Mouse (Mus musculus): ENCODE results near the gene Tmem216.
"Not testable (repeated sequence)": the region's sequence is repeated elsewhere in the genome, so short reads cannot be mapped to it uniquely, and the experiment has no call there.

Tmem216 gene

DNA sequence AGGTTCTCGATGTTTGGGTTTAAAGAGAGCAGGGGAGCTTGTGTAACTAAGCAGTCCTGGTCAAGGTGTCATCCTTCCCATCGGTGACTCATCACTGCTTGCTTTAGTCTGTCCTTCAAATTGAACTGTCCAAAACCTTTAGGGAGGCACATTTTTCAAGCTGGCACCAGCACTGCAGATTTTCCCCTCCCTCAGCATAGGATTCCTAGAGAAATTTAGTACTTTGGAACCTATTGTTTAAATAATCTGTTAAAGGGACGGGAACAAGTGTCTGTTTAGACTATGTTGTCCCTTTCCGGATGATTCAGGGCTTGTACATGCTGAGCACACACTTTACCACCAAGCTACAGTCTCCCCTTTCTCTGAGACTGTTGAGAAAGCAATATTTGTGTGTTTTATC, 9.2 kb upstream of the Tmem216 start:
- no peak for DNase-seq (ENCODE audit: low spot score)

DNA sequence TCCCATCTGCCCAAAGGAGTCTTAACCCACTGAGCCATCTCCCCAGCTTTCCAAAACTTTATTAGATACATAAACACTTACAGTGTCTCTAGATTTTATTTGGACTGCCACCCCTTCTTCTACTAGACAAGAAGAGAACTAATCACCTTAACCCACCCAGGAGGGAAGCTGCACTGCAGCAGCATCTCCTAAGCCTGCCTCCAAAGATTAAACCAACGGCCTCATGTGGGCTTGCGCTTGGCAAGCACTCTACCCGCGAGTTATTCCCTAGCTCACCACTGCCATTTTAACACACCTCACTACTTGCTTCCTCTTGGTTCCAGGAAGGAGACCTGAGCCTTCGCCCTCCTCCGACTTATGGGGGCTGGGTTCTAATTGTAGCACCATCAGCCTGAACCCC, 8.2 kb upstream of the Tmem216 start:
- DNase-seq (ENCODE audit: low spot score) = no peak

DNA sequence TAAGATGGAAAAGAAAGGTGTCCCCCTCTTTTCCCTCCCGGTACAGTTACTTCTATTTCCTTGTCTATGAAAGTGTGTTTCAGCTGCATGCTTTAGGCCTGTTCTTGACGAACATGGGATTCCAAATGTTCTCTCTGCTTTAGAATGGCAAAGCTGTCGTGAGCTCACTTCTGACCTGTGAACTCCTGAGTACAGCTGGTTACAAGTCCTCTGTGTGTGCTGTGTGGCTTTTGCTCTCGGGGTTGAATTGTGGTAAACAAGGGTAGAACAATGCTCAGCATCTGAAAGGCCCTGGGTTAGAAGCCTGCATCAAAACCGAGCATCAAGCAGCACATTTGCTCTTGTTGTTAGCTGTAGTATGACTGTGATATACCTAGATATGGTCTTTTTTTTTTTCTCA, 6.3 kb upstream of the Tmem216 start:
- no peak for DNase-seq (ENCODE audit: low spot score)

DNA sequence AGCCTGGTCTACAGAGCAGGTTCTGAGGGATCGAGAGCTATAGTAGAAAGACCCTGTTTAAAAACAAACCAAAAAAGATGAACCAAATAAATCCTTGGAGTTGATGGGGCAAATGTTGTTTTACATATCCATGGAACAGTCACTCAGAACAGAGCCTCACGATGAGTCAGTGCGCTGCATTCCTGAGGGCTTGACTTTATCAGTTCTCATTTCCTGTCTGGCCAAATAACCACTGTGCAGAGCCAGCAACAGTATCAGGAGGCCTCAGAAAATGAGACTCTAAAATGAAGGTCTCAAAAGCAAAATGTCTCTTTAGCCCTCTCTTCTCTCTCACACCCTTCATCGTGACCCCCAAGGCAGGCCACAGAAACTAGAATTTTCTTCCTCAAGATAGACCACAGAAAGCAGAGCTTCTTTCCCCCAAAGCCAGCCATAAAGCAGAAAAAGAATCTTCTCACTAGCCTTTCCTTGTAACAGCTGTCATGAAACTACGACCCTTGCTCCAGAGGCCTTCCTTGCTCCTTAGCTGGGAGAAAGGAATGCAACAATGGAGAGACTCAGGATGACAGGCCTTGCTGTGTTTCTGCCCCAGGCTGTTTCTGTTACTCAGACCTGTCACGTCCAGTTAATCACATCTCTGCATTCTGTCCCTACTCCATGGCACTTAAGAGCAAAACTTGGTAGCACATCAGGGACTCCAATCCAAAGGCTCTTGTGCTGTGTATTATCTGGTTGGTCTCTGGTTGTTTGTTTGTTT, 5.7 kb upstream of the Tmem216 start:
- no peak for DNase-seq (ENCODE audit: low spot score)

DNA sequence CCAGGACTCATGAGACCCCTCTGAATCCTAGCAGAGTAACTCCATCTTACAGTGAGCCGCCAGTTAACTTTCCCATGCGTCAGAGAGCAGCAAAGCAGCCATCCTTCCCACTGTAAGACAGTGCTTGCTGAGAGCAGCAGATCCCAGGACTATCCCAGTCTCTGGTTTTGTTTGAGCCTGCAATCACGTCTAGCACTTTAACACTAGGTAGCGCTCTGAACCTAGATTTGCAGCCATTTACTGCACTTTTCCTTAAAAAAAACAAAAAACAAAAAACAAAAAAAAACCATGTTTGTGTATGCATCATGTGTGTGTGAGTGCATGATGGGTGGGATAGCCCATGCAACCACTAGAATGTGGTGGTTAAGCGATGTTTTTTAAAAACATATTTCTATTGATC, 4.1 kb upstream of the Tmem216 start:
- no peak for DNase-seq (ENCODE audit: low spot score)

DNA sequence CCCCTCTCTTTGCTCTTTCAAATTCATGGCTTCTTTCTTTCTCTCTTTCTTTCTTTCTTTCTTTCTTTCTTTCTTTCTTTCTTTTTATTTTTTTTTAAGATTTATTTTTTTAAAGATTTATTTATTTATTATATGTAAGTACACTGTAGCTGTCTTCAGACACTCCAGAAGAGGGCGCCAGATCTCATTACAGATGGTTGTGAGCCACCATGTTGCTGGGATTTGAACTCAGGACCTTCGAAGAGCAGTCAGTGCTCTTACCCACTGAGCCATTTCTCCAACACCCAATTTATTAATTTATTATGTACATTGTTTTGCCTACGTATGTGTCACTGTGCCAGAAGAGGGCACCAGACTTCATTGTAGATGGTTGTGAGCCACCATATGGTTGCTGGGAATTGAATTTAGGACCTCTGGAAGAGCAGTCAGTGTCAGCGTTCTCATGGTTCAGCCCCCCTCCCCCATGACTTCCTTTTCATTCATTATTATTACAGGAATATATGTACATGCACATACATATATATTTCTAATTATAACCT, 1.9 kb upstream of the Tmem216 start:
- DNase-seq (ENCODE audit: low spot score) = not testable (repeated sequence)

DNA sequence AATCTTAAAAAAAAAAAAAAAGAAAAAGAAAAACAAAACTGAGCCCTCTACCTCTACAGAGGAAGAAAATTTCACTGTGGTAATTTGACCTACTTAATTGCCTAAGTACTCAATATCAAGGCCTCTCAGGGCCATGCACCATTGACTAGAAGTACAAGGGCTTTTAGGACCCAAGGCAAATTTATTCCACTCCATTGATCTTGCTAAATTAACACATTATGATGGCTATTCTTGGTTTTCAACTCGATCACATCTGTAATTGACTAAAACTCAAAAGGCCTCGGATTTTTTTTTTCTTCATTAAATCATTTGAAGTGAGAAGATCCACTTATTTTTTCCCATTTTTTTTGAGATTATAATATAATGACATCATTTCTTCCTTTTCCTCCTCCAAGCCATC, 1.4 kb upstream of the Tmem216 start:
- DNase-seq (ENCODE audit: low spot score) = no peak

DNA sequence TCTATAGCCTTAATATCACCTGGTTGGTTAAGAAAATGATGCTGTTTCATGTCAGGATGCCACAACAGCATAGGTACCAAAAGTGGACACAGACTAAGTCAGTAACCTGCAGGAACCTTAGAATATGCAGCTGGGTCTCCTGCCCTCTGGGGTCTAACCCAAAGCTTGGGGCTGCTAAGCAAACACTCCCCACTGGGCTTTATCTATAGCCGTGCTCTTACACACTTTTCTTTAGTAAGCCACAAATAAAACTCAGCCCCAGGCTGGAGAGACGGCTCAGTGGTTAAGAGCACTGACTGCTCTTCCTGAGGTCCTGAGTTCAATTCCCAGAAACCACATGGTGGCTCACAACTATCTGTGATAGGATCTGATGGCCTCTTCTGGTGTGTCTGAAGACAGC, 963 bp upstream of the Tmem216 start:
- DNase-seq (ENCODE audit: low spot score) = no peak

DNA sequence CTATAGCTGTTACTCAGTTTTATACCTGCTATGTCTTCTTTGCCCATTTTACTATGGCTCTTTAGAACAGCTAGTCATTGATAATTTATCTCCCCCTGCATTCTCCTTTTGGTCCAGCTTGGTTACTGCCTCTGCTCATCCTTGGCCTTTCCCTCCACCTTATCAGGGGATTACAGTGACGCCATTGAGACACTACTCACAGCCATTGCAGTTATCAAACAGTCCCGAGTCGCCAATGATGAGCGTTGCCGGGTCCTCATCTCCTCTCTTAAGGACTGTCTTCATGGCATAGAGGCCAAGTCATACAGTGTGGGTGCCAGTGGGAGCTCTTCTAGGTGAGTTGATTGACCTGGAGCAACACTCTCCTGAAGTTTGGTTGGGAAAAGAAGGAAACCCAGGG, 16.6 kb downstream of the Tmem216 start:
- DNase-seq (ENCODE audit: low spot score) = no peak

DNA sequence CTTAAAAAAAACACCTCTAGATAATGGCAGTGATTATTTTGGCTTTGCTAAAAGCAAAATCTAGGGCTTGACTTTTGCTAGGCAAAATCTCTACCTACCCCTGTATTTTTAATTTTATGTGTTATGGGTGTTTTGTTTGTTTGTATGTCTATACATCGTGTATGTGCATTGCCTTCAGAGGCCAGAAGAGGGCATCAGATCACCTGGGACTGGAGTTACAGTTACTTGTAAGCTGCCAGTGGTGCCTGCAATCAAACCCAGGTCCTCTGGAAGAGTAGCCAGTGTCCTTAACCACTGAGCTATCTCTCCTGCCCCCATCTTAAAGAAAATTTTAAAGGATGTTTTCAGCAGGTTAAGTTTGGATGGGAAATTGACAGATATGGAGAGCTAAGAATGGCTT, 26.0 kb downstream of the Tmem216 start:
- no peak for DNase-seq (ENCODE audit: low spot score)

DNA sequence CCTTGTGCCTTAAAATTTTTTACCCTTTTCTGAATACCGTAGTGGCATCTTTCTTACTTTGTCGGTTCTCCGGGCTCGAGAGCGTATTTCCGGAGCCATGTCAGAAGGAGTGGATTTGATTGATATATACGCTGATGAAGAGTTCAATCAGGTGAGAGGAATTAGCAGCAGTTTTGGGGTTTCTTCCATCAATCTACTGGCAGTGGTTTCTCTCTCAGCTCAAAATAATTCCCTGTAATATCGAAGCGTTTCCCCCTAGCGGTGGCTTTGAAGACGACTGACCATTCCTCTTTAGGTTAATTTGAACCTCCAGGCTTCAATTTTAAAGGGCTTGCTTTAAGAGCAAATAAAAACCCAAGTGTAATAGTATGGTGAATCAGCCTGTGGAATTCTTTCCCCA, 30.1 kb downstream of the Tmem216 start, which contains the start of gene Sdhaf2:
Gene Sdhaf2 (minus strand): TSS at position 233 of the 400 bp plus-strand sequence.
- peak; percentile 53 for DNase-seq (ENCODE audit: low spot score)

DNA sequence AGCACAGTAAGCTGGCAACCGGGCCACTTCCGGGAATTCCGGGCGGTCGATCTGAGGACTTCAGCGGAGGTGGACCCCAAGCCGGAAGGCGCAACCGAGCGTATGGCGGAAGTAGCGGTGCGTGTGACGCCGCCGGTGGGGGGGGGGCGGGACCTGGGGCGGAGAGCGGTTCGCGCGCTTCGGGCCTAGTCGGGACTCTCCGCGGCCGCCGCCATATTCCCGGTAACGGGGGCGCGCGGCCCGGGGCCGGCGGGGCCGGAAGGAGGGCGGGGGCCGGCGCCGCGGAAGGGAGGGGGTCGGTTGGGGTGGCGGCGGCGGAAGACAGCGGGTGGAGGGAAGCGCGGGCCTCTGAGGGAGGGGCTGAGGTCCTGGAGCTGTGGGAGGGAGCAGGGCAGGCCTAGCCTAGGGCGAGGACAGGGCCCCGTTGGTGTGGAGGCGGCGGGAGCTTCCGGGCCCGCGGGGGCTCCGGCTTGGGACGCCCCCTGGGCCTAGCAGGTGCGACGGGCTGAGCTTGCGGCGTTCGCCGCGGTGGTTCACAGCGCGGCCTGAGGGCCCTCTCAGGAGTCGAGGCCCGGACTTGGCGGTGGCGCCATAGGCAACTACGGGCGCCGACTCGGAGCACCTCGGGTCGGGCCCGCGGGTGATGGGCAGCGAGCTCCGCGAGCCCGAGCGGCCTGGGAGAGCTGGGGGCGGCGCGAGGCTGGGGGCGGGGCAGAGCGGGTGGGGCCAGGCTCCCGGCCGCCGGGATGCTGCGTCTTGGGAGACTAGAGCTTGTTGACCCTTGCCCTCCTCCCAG, 30.7 kb downstream of the Tmem216 start, which contains the start of gene Cpsf7:
Gene Cpsf7 (plus strand): TSS at position 161 of the 796 bp plus-strand sequence.
- peak; percentile 93 for DNase-seq (ENCODE audit: low spot score)

DNA sequence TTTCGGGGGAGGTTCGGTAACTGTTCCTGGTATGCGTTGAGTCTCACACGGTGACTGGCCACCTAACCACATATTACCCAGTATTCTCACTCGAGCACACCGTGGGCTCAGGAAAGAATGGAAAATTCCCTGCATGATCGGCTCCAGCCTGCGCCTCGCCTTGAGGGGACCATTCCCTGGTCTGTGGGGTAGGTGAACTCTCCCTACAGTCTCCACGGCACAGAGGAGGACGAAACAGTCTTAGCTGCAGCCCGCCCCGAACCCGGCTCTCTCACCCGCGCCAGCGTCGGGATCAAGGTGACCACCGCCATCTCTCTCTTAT, 31.3 kb downstream of the Tmem216 start:
- DNase-seq (ENCODE audit: low spot score) = no peak

DNA sequence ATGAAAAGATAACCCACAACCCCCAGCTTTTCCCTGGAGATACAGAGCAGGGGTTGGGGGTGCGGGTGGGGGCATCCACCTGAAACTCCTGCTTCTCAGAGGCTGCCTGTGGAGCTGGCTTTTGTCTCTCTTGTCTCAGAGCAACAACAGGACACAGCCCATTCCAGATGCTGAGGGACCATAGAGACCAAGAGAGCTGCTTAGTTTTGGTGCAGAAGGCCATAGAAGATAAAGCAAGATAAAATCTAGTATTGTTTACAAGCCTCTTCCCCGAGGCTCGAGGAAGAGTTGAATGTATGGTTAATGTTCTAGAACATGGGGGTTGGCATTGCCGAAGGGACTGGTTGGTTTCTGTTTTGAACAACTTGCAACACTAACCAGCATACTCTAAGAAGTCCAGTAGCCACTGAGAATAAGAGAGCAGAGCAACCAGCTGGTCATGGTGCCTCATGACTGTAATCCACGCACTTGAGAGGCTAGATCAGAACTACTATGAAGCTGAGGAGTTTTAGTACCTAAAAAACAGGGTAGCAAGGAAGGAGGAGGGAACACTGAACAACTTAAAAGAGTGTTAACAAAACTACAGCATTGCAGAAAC, 32.5 kb downstream of the Tmem216 start:
- no peak for DNase-seq (ENCODE audit: low spot score)

DNA sequence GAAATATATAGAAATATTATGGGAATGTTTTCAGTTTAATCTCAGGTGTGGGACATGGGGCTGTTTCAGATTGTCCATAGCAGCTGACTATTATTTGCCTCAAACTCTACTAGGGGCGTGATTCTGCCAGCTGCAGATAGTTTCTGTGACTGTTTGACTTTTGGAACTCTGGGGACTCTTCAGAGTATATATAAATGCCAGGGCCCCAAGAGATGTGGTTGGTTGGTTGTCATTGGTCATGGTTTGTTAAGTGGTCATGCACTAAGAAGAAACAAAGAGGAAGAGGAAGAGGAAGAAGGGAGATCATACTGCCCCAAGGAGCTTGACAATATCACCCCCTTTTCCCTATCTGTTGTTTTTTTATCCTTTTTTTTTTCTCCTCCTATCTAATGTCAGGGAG, 34.1 kb downstream of the Tmem216 start:
- DNase-seq (ENCODE audit: low spot score) = no peak

DNA sequence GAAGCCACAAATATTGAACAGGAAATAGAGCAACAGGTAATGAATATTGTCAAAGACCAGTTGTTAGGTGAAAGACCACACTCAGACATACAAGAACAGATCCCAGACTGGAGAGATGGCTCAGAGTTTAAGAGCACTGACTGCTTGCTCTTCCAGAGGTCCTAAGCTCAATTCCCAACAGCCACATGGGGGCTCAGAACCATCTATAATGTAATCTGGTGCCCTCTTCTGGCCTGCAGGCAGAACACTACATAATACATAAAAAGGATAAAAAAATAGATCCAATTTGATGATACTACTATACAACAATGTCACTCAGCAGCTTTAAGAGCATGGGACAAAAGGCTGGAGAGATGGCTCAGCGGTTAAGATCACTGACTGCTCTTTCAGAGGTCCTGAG, 35.7 kb downstream of the Tmem216 start:
- no peak for DNase-seq (ENCODE audit: low spot score)

DNA sequence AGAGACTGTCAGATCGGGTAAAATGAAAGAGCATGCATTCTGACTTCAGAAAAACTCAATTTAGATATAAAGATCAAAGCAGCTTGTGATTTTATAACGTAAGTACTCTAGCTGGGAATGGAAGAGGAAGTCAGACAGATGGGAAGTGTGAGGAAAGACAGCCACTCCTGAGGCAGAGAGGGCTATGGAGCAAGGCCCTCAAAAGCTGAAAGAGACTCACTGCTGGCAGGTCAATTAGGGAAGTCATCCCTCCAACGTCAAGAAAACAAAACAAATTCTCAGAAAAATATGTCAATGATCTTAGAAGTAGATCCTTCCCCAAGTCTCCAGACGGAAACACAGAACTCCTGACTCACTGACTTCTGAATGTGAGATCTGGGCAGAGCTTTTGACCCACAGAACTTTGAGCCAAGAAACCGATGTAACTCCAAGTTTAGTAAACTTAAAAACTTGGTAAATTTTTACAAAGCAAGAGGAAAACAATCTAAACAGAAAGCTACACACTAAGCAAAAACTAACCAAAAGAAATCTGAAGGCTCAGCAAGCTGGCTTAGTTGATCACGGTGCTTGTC, 45.2 kb downstream of the Tmem216 start:
- DNase-seq (ENCODE audit: low spot score) = no peak

DNA sequence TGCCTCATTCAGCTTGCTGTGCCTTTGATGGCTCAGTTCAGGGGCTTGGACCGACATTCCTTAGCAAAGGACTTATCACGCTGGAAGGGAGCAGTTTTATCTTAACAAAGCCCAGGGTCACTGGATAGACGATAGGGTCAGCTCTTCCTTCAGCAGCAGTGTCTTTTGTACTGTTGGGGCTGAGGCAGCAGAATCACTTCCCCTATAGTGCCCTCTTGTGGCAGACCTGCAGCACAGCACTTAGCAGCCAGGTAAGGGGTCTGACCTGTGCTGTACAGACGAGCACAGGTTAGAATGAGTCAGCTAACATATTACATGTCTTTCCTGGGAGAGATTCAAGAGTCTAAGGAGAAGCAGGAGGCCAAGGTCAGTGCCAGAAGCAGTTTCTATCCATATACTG, 53.5 kb downstream of the Tmem216 start:
- DNase-seq (ENCODE audit: low spot score) = no peak

DNA sequence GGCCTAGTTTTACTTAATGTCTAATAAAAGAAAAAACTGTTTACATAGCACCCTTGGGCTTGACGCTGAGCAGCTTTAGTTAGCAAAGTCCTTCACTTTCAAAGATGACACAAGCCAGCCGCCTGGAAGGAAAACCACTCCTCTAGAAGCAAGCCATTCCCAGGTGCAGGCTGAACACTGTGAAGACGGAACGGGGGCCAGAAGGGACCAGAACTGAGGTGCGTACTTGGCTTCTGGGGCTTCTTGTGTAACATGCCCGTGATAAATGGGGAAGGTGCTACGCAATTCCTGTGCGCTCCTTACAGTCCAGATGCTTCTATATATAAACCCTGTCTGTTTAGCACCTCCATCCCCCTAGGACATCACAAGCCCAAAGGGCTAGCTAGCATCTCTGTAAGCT, 55.5 kb downstream of the Tmem216 start:
- DNase-seq (ENCODE audit: low spot score) = no peak

DNA sequence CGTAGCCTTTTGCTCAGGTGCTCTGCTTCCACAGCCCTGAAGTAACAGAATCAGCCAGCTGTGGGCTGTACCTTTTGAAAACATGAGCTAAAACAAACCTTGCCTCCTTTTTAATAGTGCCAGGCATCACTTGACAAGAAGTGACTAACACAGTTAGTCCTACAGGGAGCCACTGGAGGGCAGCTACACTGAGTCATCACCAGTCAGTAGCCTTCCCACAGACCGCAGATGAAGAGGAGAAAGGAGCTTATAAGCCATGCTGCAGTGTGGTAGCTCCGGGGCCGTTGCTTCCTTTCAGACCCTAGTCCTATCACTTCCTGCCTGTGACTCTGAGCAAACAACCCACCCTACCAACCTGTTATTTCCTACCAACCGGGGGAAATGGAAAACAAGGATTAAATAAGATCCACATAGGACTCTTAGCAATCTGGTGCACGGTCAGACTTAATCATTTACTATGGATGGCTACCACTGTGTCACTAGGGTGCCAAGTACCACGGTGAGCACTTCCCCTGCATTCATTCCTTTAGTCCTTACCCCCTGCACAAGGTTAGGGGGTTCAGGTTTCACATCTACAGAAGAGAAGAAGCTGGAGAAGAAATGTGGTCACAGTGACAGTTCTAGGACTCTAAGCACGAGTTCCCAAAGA, 58.4 kb downstream of the Tmem216 start:
- DNase-seq (ENCODE audit: low spot score) = no peak

DNA sequence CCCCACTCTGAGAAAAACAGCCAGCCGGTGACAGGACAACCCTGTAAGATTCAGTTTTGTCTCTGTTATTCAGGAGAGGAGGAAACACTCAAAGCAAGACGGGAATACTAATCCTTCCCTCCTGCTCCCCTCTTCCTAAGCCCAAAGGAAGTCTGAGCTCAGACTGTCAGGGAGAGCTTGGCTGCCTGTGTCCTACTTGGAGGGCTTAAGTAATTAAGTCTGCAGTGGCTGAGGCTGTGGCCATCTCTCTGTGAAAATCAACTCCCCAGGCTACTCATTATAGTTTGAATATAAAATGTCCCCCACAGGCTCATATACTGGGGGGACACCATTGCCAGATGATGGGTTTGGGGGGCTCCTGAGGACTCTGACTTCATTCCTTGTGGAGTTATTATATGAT, 59.1 kb downstream of the Tmem216 start:
- DNase-seq (ENCODE audit: low spot score) = no peak

DNA sequence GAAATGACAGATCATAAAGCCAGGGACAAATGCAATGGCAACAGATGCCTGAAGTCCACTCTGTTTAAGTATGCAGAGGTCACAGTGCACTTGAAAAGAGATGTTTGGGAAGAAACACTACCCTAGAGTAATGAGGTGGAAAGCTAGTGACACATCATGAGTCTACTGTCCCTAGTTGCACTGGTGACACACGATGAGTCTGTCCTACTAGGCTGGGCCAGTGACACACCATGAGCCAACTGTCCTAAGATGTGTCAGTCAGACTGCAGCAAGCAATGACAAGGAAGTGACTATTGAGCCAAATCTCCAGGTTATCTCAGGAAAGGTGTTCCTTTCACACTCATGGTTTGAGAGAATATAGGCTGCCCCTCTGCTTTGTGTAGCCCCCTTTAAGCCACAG, 60.4 kb downstream of the Tmem216 start:
- DNase-seq (ENCODE audit: low spot score) = no peak

Data from testis, postnatal 10 days (tissue).